Mouse (Mus musculus): ENCODE data around the gene Nkain1. TPM values are rescaled to one million over a fixed set of nuclear protein-coding genes. Genes with fewer than 3 reads are reported as not detected.

Nkain1 gene
- total and polyA plus RNA-seq, 3 experiments, result 5.6 to 16.7 (median 7.0) TPM

GRCm38 (mm10) chr4:130573351-130574047, 474 bp downstream of the Nkain1 start:
- TF ChIP-seq CTCF (IDR thresholded peaks at IDR 0.05) (no peak), EP300 (IDR thresholded peaks at IDR 0.05; ENCODE audit: insufficient read depth, low read depth, low read length) (no peak), POLR2A (IDR thresholded peaks at IDR 0.05; ENCODE audit: insufficient read depth, low read depth, low read length) (no peak)
- intact Hi-C loops (cut with DNase I), result no loop called here

GRCm38 (mm10) chr4:130573012-130573350, 992 bp downstream of the Nkain1 start:
- intact Hi-C loops (cut with DNase I), result no loop called here
- Histone ChIP-seq H3K27me3 (ENCODE audit: control insufficient read depth, insufficient read depth, low read length) (no peaks in the 10 kb centered on the region), H3K36me3 (ENCODE audit: control insufficient read depth, insufficient read depth, low read length) (no peaks in the 10 kb centered on the region), H3K79me2 (replicated peaks; ENCODE audit: control insufficient read depth, insufficient read depth, low read length) (no peaks in the 10 kb centered on the region), H3K27ac (no peak overlapping the region), H3K4me1 (ENCODE audit: control insufficient read depth, insufficient read depth, low read length) (no peaks in the 10 kb centered on the region), H3K4me3 (peak overlapping the region; percentile 54), H3K9ac (ENCODE audit: low read depth, low read length) (no peak overlapping the region)
- TF ChIP-seq CTCF (IDR thresholded peaks at IDR 0.05), result no peak
- TF ChIP-seq EP300 (IDR thresholded peaks at IDR 0.05; ENCODE audit: insufficient read depth, low read depth, low read length), result no peak
- no peak for TF ChIP-seq POLR2A (IDR thresholded peaks at IDR 0.05; ENCODE audit: insufficient read depth, low read depth, low read length)
- no peak for DNase-seq
- WGBS, result 13% methylated on average over 6 of the region's 6 CpGs

More at GRCm38 (mm10) chr4:130573351-130574047, 474 bp downstream of the Nkain1 start:
- H3K9ac ChIP-seq (ENCODE audit: low read depth, low read length), result peak overlapping the region; percentile 79
- H3K27me3 ChIP-seq (ENCODE audit: control insufficient read depth, insufficient read depth, low read length), result no peaks in the 10 kb centered on the region
- no peaks in the 10 kb centered on the region for H3K36me3 ChIP-seq (ENCODE audit: control insufficient read depth, insufficient read depth, low read length)
- peak overlapping the region; percentile 54 for H3K4me3 ChIP-seq
- WGBS, result 1% methylated on average over 76 of the region's 76 CpGs
- no peak overlapping the region for H3K27ac ChIP-seq
- peak; percentile 11 to 39 for DNase-seq
- no peaks in the 10 kb centered on the region for H3K79me2 ChIP-seq (replicated peaks; ENCODE audit: control insufficient read depth, insufficient read depth, low read length)
- H3K4me1 ChIP-seq (ENCODE audit: control insufficient read depth, insufficient read depth, low read length), result no peaks in the 10 kb centered on the region

GRCm38 (mm10) chr4:130572545-130572944, 1.4 kb downstream of the Nkain1 start:
- no peak for DNase-seq

GRCm38 (mm10) chr4:130570941-130571720, 2.8 kb downstream of the Nkain1 start:
- TF ChIP-seq POLR2A (IDR thresholded peaks at IDR 0.05; ENCODE audit: insufficient read depth, low read depth, low read length), result no peak
- TF ChIP-seq CTCF (IDR thresholded peaks at IDR 0.05), result no peak
- no peak for TF ChIP-seq EP300 (IDR thresholded peaks at IDR 0.05; ENCODE audit: insufficient read depth, low read depth, low read length)
- no peak for DNase-seq
- no peaks in the 10 kb centered on the region for H3K27me3 ChIP-seq (ENCODE audit: control insufficient read depth, insufficient read depth, low read length)
- no peak overlapping the region for H3K4me3 ChIP-seq
- no peaks in the 10 kb centered on the region for H3K79me2 ChIP-seq (replicated peaks; ENCODE audit: control insufficient read depth, insufficient read depth, low read length)
- no peak overlapping the region for H3K27ac ChIP-seq
- intact Hi-C loops (cut with DNase I), result no loop called here
- no peaks in the 10 kb centered on the region for H3K36me3 ChIP-seq (ENCODE audit: control insufficient read depth, insufficient read depth, low read length)
- 57% methylated on average over 10 of the region's 10 CpGs for WGBS
- H3K4me1 ChIP-seq (ENCODE audit: control insufficient read depth, insufficient read depth, low read length), result no peaks in the 10 kb centered on the region
- no peak overlapping the region for H3K9ac ChIP-seq (ENCODE audit: low read depth, low read length)

More at GRCm38 (mm10) chr4:130572545-130572944, 1.4 kb downstream of the Nkain1 start:
- no peaks in the 10 kb centered on the region for H3K36me3 ChIP-seq (ENCODE audit: control insufficient read depth, insufficient read depth, low read length)
- H3K9ac ChIP-seq (ENCODE audit: low read depth, low read length), result no peak overlapping the region
- H3K4me3 ChIP-seq, result no peak overlapping the region
- no peaks in the 10 kb centered on the region for H3K4me1 ChIP-seq (ENCODE audit: control insufficient read depth, insufficient read depth, low read length)
- 64% methylated on average over 10 of the region's 10 CpGs for WGBS
- H3K27ac ChIP-seq, result no peak overlapping the region
- intact Hi-C loops (cut with DNase I), result no loop called here
- H3K27me3 ChIP-seq (ENCODE audit: control insufficient read depth, insufficient read depth, low read length), result no peaks in the 10 kb centered on the region
- TF ChIP-seq POLR2A (IDR thresholded peaks at IDR 0.05; ENCODE audit: insufficient read depth, low read depth, low read length) (no peak), CTCF (IDR thresholded peaks at IDR 0.05) (no peak), EP300 (IDR thresholded peaks at IDR 0.05; ENCODE audit: insufficient read depth, low read depth, low read length) (no peak)
- no peaks in the 10 kb centered on the region for H3K79me2 ChIP-seq (replicated peaks; ENCODE audit: control insufficient read depth, insufficient read depth, low read length)

- no peaks in the 10 kb centered on the region for H3K36me3 ChIP-seq (ENCODE audit: control insufficient read depth, insufficient read depth, low read length)
- intact Hi-C loops (cut with DNase I), result no loop called here
- TF ChIP-seq EP300 (IDR thresholded peaks at IDR 0.05; ENCODE audit: insufficient read depth, low read depth, low read length) (no peak), CTCF (IDR thresholded peaks at IDR 0.05) (no peak), POLR2A (IDR thresholded peaks at IDR 0.05; ENCODE audit: insufficient read depth, low read depth, low read length) (no peak)
- H3K9ac ChIP-seq (ENCODE audit: low read depth, low read length), result no peak overlapping the region
- H3K4me1 ChIP-seq (ENCODE audit: control insufficient read depth, insufficient read depth, low read length), result no peaks in the 10 kb centered on the region
- WGBS, result 81% methylated on average over 23 of the region's 23 CpGs
- H3K79me2 ChIP-seq (replicated peaks; ENCODE audit: control insufficient read depth, insufficient read depth, low read length), result no peaks in the 10 kb centered on the region
- H3K27me3 ChIP-seq (ENCODE audit: control insufficient read depth, insufficient read depth, low read length), result no peaks in the 10 kb centered on the region
- DNase-seq, result no peak
- H3K4me3 ChIP-seq, result no peak overlapping the region
- no peak overlapping the region for H3K27ac ChIP-seq
Measured at GRCm38 (mm10) chr4:130568043-130568978, 5.7 kb downstream of the Nkain1 start.

All from heart, adult 2 months (tissue).